Mouse (Mus musculus) heart, embryonic 13.5 days (tissue): ENCODE measurements at regions not wholly inside any gene's neighbourhood (a gene's known extent, or its start where the extent isn't known, plus 50 kb on each side); places are given as distances from the start of the nearest gene placed in this dataset.

Experiments
- ATAC-seq: fragments of 200-750 bp; cut with Nextera tagmentation; 2 replicates; pipeline ENCODE4 v1.8.0; 2017; ENCODE audit warnings: moderate TSS enrichment; ENCODE audit not compliant: insufficient number of reproducible peaks, low FRiP score, low TSS enrichment; ENCODE audit errors: extremely low read depth
- H3K27ac ChIP-seq: fragments of 300-500 bp; sonication (generic); replicated peaks from 2 replicates; pipeline ENCODE4 v1.5.1; 2015; ENCODE audit warnings: moderate library complexity, mild to moderate bottlenecking, inconsistent platforms
- H3K27me3 ChIP-seq: fragments of 300-500 bp; sonication (generic); replicated peaks from 2 replicates; pipeline ENCODE4 v1.6.1; 2015; ENCODE audit warnings: mild to moderate bottlenecking, inconsistent platforms
- H3K36me3 ChIP-seq: fragments of 300-500 bp; sonication (generic); 2 replicates; pipeline ENCODE4 v1.6.1; 2015; ENCODE audit warnings: mild to moderate bottlenecking, inconsistent platforms
- H3K4me1 ChIP-seq: fragments of 300-500 bp; sonication (generic); 2 replicates; pipeline ENCODE4 v1.6.1; 2015; ENCODE audit warnings: inconsistent platforms
- H3K4me2 ChIP-seq: fragments of 300-500 bp; sonication (generic); 2 replicates; pipeline ENCODE4 v1.6.1; 2015; ENCODE audit warnings: inconsistent platforms, mild to moderate bottlenecking, moderate library complexity
- H3K4me3 ChIP-seq: fragments of 300-500 bp; sonication (generic); 2 replicates; pipeline ENCODE4 v1.5.1; 2015; ENCODE audit warnings: moderate library complexity, mild to moderate bottlenecking, inconsistent platforms
- H3K9ac ChIP-seq: fragments of 300-500 bp; sonication (generic); 2 replicates; pipeline ENCODE4 v1.6.1; 2015; ENCODE audit warnings: inconsistent platforms, mild to moderate bottlenecking, moderate library complexity
- H3K9me3 ChIP-seq: fragments of 300-500 bp; sonication (generic); 2 replicates; pipeline ENCODE4 v1.6.1; 2016; ENCODE audit warnings: inconsistent platforms
- WGBS: fragments of 180-500 bp; shearing (Covaris S2); methylation state at CpG from one replicate; pipeline ENCODE4 v1.1.7; 2015; ENCODE audit warnings: mixed read lengths; 5-methylcytosine and 5-hydroxymethylcytosine counted together

DNA sequence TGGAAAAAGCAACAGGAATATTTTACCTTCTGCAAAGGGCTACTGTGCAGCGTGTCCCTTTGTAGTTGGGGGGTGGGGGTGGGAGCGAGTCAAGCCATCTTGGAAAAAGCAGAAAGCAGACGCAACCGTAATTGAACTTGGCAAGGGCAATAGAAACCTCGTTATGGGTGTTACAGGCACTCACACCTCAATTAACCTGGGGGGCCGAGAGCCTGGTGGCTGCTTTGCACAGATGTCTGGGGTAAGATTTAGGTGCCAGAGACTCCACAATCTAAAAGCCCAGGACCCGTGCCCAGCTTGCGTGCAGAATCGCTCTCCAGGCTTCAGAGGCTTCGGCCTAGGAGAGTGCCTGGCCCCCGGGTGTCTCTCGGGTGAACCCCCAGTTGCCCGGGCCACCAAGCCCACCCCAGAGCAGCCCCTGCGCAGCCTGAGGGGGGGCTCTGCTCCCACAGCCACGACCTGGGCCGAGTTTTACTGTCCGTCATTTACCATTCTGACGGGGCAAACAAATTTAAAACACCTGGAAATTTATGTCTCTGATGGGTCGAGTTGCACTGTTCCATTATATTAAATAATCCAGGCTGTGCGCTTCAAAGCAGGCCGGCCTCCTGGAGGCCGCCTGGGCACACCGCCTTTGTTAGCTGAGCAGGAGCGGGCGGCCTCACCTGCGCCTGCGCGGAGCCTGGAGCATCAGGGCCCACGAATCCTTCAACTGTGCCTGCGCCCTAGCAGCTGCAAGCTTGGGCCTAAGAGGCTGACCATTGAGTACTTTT lies 212.4 kb downstream of the Srbd1 start:
- no peak for ATAC-seq
- peaks cover 10% of the 10 kb centered on the region for H3K27me3 ChIP-seq
- no peaks in the 10 kb centered on the region for H3K4me1 ChIP-seq
- no peak overlapping the region for H3K27ac ChIP-seq
- no peak overlapping the region for H3K4me2 ChIP-seq
- H3K36me3 ChIP-seq = no peaks in the 10 kb centered on the region
- H3K9ac ChIP-seq = no peak overlapping the region
- peaks cover 8% of the 10 kb centered on the region; the same call in 1 of the 2 replicates for H3K9me3 ChIP-seq
- H3K4me3 ChIP-seq = no peak overlapping the region
- WGBS = 84% methylated on average over 30 of the region's 30 CpGs

DNA sequence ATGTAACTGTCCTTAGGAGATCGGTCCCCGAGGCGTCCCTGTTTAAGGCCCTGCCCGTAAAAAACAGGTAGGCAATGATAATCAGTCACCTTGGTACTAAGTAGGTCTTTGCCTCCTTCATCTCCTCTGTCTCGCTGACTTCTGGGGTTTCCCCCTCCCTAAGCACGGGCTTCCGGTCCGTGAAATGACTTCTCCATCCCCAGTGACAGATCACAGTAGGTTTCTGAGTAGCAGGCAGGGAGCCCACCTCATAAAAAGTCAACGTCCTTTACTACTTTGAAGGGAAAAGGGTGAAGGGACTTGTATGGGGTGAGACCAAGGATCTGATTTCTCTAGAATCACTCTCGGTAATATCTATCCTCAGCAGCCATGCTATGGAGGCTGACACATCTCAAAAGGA lies 213.0 kb downstream of the Srbd1 start:
- Histone ChIP-seq H3K4me1 (no peaks in the 10 kb centered on the region), H3K27ac (no peak overlapping the region), H3K36me3 (no peaks in the 10 kb centered on the region), H3K4me2 (no peak overlapping the region), H3K27me3 (peaks cover 10% of the 10 kb centered on the region), H3K9ac (no peak overlapping the region), H3K9me3 (0 out of 2 replicates have a peak, but pooled peaks cover 3% of the 10 kb centered on the region), H3K4me3 (no peak overlapping the region)
- no peak for ATAC-seq
- 80% methylated on average over 10 of the region's 10 CpGs for WGBS

DNA sequence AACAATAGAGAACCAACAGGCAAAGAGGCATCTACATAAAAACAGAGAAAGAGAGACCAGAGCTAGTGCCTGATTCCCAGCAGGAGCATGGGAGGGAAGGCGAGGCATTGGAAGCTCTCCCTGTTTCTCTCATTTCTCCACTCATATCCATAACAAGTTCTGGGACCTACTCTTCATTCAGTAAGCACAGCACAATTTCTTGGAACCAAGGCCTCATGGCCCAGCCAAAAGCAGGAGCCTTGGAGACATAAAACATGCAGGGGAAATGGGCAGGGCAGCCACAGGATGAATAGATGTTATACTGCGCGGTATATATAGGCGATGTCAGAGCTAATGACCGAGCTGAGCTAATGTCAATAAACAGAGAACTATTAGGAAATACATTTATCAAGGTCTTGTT lies 214.2 kb downstream of the Srbd1 start:
- Histone ChIP-seq H3K9me3 (no peaks in the 10 kb centered on the region), H3K36me3 (no peaks in the 10 kb centered on the region), H3K27ac (no peak overlapping the region), H3K9ac (no peak overlapping the region), H3K27me3 (peaks cover 10% of the 10 kb centered on the region), H3K4me3 (no peak overlapping the region), H3K4me1 (no peaks in the 10 kb centered on the region), H3K4me2 (no peak overlapping the region)
- ATAC-seq = no peak
- WGBS = 71% methylated on average over 5 of the region's 5 CpGs

DNA sequence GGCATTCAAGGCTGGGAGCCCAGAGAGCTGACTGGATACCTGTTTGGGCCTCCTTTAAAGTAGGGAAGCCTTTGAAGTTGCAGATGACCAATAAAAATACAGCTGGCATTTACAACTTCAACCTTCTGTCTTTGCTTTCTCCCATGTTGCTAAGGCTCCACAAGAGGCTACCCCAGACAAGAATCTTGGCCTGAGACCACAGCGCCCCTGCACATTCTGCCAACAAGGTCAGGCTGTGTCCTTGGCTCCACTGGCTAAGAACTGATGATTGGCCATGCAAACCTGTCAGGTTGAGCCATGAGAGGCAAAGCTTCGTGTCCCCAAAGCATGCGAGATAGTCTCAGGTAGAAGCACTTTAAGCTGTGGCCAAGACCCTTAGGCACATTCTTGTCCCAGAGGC lies 214.6 kb downstream of the Srbd1 start:
- Histone ChIP-seq H3K27ac (no peak overlapping the region), H3K9me3 (no peaks in the 10 kb centered on the region), H3K36me3 (no peaks in the 10 kb centered on the region), H3K9ac (no peak overlapping the region), H3K27me3 (peaks cover 10% of the 10 kb centered on the region), H3K4me2 (no peak overlapping the region), H3K4me3 (no peak overlapping the region), H3K4me1 (no peaks in the 10 kb centered on the region)
- no peak for ATAC-seq
- 70% methylated on average over 3 of the region's 3 CpGs for WGBS

DNA sequence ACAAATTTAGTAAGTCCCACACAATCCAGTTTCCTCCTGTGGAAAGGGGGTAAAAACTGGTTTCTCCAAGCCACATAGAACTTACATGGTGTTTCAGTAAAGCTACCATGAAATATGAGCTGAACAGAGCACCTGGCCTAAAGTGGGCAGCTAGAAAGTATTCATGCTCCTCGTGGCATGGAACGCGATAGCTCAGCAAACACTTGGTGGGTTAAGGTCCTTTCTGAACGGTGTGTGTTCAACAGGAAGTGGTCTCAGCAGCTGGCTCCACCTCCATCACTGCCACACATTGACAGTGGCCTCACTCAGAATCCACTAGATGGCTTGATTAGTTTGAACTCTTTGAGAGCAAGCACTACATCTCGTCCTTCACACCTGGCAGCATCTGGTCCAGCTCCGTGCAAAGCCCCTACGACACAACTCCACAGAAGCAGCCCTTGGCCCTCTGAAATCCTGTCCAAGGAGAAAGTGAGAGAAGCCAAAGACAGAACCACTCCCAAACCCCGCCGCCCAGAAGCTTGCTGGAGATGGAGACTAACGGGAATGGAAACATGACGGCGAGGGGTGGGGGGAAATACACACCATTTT lies 215.2 kb downstream of the Srbd1 start:
- WGBS = 74% methylated on average over 12 of the region's 12 CpGs
- Histone ChIP-seq H3K9ac (no peak overlapping the region), H3K4me1 (no peaks in the 10 kb centered on the region), H3K27ac (no peak overlapping the region), H3K9me3 (no peaks in the 10 kb centered on the region), H3K36me3 (no peaks in the 10 kb centered on the region), H3K4me3 (no peak overlapping the region), H3K4me2 (no peak overlapping the region), H3K27me3 (peaks cover 10% of the 10 kb centered on the region)
- ATAC-seq = no peak

DNA sequence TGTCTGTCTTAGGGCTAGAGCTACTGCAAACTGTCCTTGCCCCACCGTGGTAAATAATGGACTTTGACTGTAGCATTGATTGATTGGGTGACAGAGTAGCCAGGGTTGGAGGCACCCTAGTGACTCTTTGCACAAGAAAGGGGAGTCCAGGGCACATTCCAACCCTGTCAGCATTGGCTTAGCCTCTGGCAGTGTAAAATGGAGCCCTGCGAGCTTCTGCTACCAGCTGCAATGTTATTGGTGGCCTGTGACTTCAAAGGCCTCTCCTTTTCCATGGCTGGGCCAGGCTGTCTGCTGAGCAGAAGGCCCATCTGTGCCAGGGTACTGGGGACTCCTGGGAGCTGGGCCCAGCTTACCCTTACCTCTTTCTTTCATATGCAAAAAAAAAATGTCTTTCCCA lies 216.4 kb downstream of the Srbd1 start:
- no peak overlapping the region for H3K4me2 ChIP-seq
- no peak for ATAC-seq
- no peaks in the 10 kb centered on the region for H3K9me3 ChIP-seq
- peaks cover 15% of the 10 kb centered on the region for H3K27me3 ChIP-seq
- H3K4me3 ChIP-seq = no peak overlapping the region
- H3K9ac ChIP-seq = no peak overlapping the region
- H3K27ac ChIP-seq = no peak overlapping the region
- 41% methylated on average over 2 of the region's 2 CpGs for WGBS
- no peaks in the 10 kb centered on the region for H3K36me3 ChIP-seq
- H3K4me1 ChIP-seq = no peaks in the 10 kb centered on the region

DNA sequence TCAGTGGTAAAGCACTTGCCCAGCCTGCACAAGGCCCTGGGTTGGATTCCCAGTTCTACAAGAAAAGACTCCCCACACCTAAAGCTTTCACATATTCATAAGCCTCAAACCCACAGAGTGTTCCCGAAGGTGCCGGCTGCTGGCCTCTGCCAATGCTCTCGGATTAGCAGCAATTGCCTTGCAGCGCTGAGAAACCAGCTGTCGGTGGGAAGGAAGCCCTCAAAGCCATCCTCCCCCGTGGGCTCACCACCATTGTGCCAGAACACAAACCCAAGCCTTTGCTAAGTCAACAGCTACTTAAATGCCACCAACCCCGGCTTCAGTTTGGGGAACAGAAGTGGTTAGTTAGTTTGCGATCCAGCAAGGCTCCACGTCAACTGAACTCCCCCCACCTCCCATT lies 217.7 kb downstream of the Srbd1 start:
- Histone ChIP-seq H3K9me3 (no peaks in the 10 kb centered on the region), H3K4me1 (no peaks in the 10 kb centered on the region)

DNA sequence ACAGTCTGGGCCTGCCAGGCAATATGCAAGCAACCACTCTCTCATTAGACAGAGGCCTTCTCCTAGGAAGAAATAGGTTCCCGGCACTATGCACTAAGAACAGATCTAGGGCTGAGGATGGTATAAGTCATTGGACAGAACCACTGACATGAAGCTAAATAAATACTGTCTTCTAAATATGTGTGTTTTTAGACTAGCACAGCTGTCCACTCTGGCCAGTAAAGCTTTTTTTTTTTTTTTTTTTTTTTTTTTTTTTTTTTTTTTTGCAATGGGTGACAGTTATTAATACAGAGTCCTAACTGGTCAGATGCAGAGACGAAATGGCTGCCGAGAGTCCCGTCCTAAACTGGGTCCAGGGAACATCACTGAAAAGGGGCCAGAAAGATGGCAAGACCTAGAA lies 218.9 kb downstream of the Srbd1 start:
- Histone ChIP-seq H3K9ac (no peak overlapping the region), H3K27me3 (peaks cover 21% of the 10 kb centered on the region), H3K4me2 (no peak overlapping the region), H3K27ac (no peak overlapping the region), H3K36me3 (no peaks in the 10 kb centered on the region), H3K9me3 (no peaks in the 10 kb centered on the region), H3K4me3 (no peak overlapping the region), H3K4me1 (peaks cover 7% of the 10 kb centered on the region; the same call in 1 of the 2 replicates)
- ATAC-seq = no peak
- 81% methylated on average over 4 of the region's 4 CpGs for WGBS

More for the DNA sequence above, 217.7 kb downstream of the Srbd1 start:
- peaks cover 13% of the 10 kb centered on the region for H3K27me3 ChIP-seq
- no peak overlapping the region for H3K27ac ChIP-seq
- H3K9ac ChIP-seq = no peak overlapping the region
- no peak for ATAC-seq
- no peak overlapping the region for H3K4me3 ChIP-seq
- H3K4me2 ChIP-seq = no peak overlapping the region
- no peaks in the 10 kb centered on the region for H3K36me3 ChIP-seq
- whole genome bisulfite sequencing = 73% methylated on average over 9 of the region's 9 CpGs

DNA sequence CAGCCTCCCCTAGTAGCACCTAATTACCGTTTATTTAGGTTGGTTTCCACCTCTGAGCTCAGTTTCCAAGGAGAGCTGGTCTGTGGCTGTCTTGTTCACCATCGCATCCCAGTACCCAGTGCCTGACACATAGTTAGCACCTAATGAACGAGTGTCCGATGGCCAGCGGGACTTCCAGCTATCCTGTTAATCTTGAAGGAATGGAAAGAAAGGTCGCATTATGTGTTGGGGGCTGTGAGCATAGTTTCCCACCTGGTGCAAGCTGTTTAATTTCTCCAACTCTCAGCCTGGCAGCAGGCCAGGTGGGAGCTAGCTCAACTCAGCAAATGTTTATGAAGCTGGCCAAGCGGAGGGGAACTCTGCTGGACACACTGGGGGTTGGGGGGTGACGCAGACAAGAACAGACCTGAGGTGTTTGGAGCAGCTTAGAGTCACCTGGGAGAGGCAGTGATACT lies 223.7 kb downstream of the Srbd1 start:
- Histone ChIP-seq H3K27ac (no peak overlapping the region), H3K36me3 (no peaks in the 10 kb centered on the region), H3K27me3 (peaks cover 59% of the 10 kb centered on the region), H3K4me2 (no peak overlapping the region), H3K9ac (no peak overlapping the region), H3K9me3 (no peaks in the 10 kb centered on the region), H3K4me1 (peaks cover 8% of the 10 kb centered on the region; the same call in 1 of the 2 replicates), H3K4me3 (no peak overlapping the region)
- ATAC-seq = no peak
- 46% methylated on average over 8 of the region's 8 CpGs for WGBS

DNA sequence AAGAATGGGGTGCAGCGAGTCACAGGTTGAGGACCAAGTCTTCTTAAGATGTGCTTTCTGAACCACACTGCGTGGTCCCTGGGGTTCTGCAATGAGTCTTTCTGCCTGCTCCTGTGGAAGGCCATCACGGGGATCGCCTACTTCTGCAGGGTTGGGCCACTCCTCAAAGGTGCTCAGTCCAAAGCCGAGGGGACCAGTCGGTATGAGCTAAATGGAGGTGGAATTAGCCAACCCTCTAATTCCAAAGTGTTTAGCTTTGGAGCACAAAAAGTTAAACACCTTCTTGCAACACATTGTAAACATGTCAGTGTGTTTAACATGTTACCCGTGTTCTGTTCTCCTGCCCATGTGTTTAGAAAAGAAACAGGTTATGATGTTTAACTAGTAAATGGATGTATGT lies 225.1 kb downstream of the Srbd1 start:
- peaks cover 70% of the 10 kb centered on the region for H3K27me3 ChIP-seq
- H3K27ac ChIP-seq = no peak overlapping the region
- H3K9me3 ChIP-seq = no peaks in the 10 kb centered on the region
- H3K9ac ChIP-seq = no peak overlapping the region
- 77% methylated on average over 7 of the region's 7 CpGs for WGBS
- no peaks in the 10 kb centered on the region for H3K36me3 ChIP-seq
- no peak for ATAC-seq
- no peak overlapping the region for H3K4me2 ChIP-seq
- peaks cover 8% of the 10 kb centered on the region; the same call in 1 of the 2 replicates for H3K4me1 ChIP-seq
- no peak overlapping the region for H3K4me3 ChIP-seq

DNA sequence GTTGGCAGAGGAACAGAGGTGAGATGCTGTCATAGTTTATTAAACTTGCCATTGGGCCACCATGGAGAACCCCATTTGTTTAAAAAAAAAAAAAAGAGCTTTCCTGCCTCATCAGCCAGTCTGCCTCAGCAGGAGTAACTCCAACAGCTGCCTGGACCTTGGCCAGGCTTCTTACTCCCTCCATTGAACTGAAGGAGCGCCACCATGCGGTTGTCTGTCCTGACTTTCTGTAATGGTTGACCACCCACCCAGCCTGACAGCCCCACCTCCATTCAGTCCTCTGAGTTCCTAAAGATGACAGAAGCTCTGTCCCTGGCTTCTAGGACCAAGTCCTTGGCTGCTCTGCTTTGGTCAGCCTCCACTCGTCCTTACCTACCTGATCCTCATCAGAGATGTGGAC lies 227.8 kb upstream of the Six2 start:
- Histone ChIP-seq H3K27ac (no peak overlapping the region), H3K36me3 (no peaks in the 10 kb centered on the region), H3K4me3 (no peak overlapping the region), H3K9me3 (no peaks in the 10 kb centered on the region; the same call in 1 of the 2 replicates), H3K27me3 (peaks cover 51% of the 10 kb centered on the region), H3K9ac (no peak overlapping the region), H3K4me2 (no peak overlapping the region), H3K4me1 (0 out of 2 replicates have a peak, but pooled peaks cover under 1% of the 10 kb centered on the region)
- 82% methylated on average over 3 of the region's 3 CpGs for WGBS
- no peak for ATAC-seq

DNA sequence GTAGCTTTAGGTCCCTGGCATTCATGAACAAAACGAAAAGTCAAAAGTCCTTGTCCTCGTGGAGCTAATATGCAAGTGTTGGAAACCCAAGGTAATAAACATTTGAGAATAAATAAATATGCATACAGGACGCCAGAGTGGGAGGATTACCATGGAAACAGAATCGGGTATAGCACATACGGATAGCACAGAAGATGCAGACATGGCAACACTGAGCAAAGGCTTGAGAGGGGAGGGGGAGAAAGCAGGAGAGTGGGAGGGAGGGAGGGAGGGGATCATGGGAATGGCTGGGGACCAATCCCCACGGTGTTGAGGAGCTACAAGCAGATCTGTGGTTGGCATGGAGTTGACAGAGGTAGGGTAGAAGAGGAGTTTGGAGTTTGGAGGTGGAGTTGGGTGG lies 226.0 kb upstream of the Six2 start:
- no peak for ATAC-seq
- no peaks in the 10 kb centered on the region for H3K4me1 ChIP-seq
- peaks cover 38% of the 10 kb centered on the region for H3K27me3 ChIP-seq
- H3K4me2 ChIP-seq = no peak overlapping the region
- no peaks in the 10 kb centered on the region for H3K36me3 ChIP-seq
- H3K27ac ChIP-seq = no peak overlapping the region
- 65% methylated on average over 6 of the region's 6 CpGs for WGBS
- H3K4me3 ChIP-seq = no peak overlapping the region
- H3K9me3 ChIP-seq = no peaks in the 10 kb centered on the region; the same call in 1 of the 2 replicates
- H3K9ac ChIP-seq = no peak overlapping the region
